Mouse (Mus musculus): Measurements from ENCODE around the gene Ncam1.

Gene Ncam1

DNA sequence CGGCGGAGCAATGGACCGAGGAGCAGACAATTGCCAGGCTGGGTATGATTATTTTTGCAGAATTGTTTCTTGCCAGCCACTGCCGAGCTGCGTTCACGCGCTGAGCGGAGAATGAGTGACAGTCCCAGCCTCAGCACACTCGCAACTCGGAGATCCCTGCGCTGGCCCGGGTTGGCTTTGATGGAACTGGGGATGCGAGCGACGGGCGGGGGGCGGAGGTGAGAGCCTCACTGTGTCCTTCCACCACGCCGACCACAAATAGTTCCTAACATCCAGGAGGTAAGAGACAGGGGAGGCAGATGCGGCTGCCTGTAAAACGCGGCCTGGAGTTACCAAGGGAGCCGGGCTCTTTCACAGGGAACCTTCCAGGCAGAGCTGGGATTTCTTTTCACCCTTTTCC lies at the start of gene Ncam1:
Ncam1 (minus strand) TSS at position 120 of the 400 bp plus-strand sequence.
- DNase-seq, result peak; percentile 66

DNA sequence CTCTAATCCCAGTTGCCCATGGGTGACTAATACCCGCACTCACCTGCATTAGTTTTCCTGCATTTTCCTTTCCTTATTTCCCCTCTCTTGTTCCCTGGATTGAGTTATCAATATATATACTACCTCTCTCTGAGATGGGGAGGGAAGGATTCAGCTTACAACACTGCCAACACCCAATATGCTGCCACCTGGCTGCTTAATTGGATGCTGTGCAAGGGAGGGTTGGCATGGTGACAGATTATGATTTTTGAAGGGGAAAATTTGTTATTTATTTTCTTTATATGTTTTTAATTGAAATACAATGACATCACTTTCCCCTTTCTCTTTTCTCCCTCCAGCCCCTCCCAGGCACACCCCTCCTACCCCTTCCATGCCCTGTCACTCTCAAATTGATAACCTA lies 35.3 kb upstream of the Ncam1 start:
- no peak for DNase-seq

DNA sequence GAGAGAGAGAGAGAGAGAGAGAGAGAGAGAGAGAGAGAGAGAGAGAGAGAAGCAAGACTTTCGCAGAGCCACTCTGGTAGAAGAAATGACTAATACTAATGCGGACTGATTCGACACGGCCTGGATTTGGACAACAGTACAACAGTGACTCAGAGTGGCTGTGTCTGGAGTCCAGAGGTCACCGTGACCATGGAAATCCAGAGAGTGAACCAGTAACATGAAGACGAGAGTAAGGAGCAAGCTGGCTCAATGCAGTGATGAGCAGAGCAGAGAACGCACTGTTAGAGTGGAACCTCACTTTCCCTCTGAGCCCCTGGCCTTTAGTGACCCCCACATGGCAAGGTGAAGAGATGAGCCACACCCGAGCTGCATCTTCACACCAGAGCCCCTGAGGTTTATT lies 28.9 kb upstream of the Ncam1 start:
- no peak for DNase-seq

DNA sequence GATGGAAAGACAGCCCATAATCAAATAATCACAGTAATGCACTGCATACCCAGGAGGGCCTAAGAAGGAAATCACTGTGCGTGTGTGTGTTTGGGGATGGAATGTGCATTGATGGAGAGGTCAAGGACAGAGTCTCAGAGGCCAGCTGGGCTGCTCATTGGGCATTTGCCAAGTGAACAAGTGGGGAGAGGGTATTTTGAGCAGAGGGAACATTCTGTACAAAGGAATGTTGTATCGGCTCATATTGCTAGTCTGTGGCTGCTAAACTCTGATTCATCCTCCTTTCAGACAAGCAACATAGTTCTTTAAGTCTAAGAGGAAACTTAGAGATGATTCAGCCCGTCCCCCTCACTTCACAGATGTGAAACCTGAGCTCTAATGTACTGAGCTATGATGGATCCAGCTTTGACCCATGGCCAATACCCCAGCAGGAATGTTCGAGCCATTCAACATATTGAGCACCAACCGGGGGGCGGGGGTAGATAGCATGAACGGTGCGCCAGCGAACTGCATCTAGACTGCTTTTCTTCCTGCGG lies 17.5 kb upstream of the Ncam1 start:
- no peak for DNase-seq

DNA sequence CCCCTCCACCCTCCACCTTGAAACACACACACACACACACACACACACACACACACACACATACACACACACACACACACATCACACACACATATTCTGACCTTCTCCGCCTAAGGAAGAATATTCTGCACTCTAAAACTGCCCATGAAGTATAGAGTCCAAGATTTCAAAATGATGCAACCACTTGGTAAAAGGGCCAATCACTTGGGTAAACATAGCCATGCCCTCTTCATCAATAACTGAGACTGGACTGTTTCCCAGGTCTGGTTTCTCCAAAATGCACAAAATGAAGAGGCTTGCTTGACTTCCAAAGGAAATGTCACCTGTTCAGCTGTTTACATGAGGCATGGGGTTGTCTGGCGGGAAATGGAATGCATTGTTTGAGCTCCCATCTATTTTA lies 15.7 kb upstream of the Ncam1 start:
- no peak for DNase-seq

DNA sequence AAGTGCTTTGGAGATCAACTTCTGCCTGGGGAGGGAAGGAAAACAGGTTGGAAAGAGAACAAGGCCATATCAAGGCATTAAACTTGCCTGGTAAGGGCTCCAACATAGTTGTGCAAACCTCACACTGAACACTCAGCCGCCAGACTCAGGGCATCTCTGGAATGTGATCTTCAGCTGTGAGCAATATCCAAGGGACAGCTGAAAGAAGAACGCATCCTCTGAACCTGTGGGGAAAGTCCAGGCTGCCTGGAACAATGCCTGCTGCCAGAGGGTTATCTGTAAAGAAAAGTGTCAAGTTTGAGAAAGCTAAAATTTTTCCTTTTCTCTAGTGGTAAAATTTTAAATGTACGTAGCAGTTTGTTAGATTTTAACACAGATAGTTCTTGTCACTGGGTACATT lies 4.5 kb upstream of the Ncam1 start:
- no peak for DNase-seq

DNA sequence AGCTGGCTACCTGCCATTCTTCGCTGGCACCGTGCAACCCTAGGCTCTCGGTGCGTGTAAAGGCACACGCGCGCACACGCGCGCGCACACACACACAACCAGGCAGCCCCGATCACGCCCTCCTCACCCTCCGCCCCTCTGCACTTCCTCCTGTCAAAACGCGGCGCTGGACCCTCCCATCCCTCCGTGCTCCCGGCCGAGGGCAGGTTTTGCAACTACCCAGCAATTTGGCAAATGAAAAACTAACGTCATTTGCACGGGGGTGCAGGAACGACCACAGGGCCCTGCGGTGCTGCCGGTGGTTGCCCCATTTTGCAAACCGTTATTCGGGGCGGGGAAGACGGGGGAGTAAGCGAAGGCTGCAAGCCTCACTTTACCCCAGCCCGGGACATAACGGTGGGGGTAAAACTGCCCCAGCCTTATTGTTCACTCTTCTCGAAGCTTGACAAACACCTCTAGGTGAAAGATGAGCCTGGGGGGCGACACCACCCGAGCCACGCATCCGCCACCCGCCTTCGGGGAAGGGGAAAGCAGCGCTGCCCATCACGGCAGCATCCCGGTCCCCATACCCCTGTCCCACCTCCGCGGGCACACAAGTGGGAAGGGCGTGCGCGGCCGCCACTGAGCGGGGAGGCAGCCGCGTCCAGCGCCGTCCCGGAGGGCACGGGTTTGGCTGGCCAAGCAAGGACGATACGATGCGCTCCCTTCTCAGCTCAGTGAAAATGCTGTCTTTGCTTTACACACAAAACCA lies 729 bp downstream of the Ncam1 start:
- DNase-seq, result peak; percentile 57

DNA sequence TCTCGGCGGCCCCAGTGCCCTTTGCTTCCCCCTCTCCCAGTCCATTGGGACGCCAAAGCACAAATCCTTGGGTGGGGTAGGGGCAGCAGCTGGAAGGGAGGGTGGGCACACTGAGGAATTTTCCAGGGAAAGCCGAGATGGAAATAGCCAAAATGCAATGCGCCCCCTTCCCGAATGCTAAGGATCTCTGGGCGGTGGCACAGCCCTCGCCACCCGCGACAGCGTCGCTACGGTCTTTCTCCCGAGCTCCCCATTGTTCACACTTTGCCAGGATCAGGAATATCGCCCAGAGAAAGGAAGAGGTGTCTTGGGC lies 1.3 kb downstream of the Ncam1 start:
- DNase-seq, result no peak

DNA sequence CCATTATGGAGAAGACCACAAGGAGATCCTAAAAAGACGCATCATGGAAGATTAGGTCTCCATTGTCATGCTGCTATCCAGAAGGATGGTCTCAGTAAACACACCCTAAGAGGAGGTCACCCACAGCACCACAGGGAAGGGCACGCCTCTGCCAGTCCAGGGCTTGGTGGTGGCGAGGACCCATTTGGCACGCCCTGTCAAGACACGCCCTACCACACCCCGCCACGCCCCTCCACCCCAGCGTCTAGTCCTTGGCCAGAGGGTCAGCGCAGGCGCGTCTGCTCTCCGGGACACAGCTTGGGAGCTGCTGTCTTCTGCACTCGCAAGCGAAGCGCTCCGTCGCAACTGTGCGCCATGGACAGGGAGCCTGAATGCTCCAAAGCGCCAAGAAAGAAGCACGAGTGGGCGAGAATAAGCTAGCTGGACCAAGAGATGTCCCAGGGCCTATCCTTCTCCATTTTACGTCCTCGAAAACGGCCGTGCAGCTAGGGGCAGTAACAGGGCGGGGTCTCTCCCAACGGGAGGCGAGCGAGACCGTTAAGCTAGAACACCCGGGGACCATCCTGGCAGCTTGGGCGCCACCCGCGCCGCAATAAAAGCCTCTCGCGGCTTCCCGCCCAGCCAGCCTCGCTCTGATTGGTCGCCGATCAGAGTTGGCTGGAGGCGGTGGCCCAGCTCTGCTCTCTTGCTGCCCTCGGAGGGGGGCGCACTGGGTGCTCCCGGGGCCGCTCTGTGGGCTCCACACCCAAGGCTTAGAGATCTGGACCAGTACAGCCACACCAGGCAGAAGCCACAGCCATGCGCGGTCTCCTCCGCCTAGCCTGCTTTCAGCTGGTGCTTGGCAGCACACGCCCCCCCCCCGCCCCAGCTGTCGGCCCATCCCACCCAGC lies 1.9 kb downstream of the Ncam1 start:
- peak; percentile 55 for DNase-seq

DNA sequence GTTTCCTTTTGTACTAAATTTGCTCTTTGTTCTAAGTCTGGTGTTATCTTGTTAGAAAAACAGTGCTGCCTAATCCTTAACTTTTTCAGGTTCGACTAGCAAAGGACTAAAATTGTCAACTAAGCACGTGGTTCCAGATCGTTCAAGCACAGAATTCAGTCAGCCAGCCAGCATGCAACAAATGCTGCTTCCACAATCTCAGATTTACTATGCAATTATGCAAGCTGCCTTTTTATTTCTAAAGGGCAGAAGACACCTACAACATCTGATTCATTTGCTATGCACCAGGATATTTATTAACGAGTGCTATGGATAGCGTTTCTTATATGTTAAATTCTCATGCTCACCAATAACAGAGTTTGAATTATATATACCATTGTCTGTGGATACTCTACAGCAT lies 2.8 kb downstream of the Ncam1 start:
- DNase-seq, result no peak

DNA sequence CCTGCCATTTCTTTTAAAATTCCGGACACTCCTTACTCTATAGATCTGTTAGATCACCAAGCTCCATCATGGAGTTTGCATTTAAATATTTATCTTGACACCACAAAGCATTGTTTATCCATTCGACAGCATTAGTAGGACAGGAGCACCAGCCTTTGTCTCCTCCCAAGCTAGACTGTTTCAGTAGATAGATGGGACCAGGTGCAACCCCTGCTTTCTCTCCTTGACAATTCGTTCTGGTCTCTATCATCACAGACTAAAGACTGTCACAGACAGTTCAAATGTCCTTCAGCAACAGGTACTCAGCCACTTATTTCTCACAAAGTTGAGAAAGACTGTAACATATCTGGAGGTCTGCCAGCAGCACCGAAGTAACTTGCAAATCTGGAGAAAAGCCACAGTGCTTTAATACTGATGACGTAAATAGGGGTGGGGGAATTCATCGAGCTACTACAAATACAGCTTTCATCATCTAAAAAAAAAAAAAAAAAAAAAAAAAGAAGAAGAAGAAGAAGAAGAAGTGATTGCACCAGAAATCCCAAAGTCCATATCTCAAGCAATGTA lies 4.7 kb downstream of the Ncam1 start:
- no peak for DNase-seq

DNA sequence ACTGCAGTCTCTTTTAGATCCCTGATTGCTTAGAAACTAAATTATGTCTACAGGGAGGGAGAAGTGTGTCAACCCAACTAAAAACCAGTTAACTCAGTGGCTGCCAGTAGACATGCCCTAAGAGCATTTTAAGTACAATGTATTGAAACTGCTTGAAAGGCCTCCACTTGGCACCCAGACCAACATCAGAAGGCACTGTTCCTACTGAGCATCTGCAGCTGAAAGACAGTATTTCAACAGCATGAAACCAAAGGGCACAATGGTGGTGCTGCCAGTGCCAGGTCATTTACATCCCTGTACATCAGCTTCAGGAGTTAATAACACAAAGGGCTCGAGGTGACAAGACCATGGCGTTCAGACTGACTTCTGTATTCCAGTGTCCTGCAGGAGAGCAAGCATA lies 5.5 kb downstream of the Ncam1 start:
- no peak for DNase-seq

DNA sequence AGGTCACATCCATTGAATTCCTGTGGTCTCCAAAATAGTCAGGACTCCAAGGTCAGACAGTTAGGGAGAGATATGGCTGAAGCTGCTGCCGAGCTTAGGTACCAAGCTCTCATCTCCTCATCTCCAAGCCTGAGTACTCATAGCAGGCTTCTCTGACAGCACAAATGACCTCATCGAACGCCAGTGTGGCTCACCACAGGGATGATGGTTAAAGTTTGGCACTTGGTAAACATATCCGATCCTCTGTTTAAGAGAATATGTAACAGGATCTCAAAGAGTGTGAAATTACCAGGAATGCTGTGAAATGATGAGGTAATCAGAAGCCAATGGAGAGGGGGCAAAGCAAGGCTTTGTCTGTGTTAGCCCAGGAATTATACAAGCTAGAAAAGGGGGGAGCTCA lies 6.1 kb downstream of the Ncam1 start:
- no peak for DNase-seq

DNA sequence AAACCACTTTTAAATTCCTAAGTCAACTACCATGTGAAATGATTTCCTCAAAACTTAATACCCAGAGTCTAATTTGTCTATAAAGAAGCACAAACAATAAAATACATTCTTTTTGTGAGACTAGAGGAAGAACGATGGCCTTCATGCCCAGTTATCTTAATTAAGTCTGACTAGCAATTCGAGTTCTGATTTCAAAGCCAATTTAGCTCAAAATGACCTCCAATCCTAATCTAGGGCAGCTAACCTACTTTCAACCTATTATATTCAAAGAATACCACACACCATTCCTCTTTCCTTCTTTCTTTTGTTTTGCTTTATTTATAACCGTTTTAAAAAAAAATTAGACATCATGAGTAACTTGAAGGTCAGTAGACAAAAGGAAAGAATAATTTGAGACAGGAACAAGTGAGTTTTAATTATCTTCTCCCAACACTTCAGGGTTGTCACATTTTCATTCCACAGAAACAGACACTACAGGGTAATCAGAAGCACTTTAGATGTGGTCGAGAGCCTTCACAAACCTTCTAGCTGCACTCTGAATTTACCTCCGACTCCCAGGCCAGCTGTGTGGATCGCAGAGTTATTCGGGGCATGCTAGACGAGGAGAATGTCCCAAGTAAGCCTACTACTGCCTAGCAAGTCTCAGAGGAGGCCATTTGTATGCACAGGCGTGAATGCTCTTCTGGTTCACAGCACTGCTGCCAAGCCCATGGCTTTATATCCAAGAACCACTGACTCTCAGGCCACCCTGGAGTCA lies 17.5 kb downstream of the Ncam1 start:
- no peak for DNase-seq

DNA sequence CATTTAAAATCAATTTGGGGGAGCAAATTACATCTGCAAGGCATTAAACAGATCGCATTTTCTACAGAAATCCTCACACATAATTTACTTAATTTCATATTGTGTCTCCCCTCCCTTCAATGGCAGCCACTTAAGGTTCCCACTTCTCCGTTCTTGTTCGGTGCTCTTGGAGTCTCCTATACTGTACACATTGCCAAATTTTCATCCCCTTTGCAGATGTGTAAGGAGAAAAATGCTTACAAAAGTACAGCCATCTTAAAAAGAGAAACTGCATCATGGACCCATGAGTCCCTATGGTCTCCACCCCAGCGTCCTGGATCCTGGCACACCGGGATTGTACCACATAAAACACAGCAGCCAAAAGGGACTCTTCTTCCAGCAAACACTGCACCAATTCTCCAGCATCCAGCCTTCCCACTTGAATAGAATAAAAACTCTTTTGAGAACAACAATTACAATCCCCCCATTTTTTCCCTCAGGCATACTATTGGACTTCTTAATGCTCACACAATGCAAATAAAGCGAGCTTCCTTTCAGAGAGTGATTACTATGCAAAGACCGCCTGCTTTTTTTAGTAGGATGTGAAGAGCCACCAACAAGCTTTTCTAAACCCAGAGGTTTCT lies 21.6 kb downstream of the Ncam1 start:
- DNase-seq, result no peak

DNA sequence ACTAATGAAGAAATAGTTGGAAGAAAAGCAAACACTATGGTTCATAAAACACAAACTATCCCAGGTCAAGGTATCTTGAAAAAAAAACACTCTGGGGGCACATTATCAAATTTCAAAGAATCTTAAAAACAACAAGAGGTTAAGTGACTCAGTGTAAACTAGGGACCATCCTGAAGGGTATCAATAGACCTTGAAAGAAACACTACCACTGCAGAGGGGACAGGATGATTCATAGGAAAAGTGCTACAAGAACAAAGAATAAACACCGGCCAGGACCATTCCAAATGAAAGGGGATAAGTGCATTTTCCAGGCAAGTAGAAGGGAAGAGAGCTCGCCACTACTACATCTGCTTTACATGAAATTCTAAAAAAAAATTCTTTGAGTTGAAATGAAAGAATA lies 32.1 kb downstream of the Ncam1 start:
- no peak for DNase-seq

DNA sequence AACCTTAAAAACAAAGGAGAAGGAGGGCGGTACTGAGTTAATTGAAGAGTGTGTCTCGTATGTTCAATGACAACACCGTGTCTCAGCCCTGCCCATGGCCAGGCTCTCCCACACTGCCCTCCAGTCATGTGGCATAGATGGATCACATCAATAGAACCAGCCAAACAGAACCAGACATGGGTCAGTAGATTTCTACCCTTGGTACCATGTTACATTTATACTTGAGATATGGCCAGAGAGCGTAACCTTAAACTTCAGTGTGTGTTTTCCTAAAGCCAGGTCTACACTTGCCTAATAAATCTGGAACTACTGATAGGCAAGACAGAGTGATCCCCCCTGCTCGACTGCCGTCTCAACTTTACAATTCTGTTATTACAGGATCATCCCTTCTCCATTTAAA lies 38.2 kb downstream of the Ncam1 start:
- DNase-seq, result no peak

DNA sequence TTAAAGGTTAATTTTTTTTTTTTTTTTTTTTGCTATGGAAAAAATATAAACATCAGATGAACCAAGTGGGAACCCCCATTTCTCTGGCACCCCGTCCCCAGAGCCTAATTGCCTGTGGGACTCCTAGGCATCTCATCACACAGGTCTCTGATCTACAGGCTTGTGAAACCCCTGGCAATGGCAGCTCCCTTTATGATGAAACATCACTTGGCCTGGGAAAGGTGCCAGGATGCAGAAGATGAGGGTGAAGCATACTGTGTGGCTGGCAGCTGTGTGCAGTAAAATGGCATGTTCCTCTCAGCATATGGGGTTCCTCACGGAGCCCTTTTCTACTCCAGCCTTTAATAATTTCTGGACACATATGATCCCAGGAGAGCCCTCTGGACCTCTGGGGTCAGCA lies 40.3 kb downstream of the Ncam1 start:
- DNase-seq, result peak; percentile 40

DNA sequence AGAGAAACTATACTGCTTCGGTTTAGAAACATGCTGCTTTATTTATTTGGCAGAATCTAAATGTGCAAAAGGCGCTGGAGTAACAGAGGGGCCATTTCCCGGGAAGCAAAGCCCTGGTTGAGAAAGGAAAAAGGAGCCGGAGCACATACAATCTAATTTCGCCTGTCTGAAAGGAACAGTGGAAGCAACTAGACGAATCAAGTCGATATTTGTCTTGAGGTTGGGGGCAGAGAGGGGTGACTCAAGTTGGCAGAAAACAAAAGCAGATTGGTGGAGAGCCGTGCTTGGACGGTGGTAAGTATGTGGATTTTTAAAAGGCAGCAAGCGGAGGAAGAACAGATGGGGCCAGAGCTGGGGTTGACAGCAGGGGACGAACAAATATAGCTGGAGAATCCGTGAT lies 40.7 kb downstream of the Ncam1 start:
- DNase-seq, result peak; percentile 7

DNA sequence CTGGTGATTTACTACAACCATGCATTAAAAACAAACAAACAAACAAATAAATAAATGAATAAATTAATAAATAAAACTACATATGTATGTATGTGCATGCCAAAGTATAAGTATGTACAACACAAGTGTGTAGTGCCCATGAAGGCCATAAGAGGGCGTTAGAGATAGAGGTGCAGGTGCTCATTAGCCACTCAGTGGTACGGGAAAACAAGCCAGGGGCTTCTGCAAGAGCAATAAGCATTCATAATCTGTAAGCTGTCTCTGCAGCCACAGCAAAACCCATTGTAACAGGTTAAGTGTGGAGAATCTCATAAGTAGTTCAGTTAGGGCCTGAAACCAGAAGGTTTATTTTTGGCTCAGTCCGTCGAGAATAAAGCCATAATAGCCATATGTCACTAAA lies 41.1 kb downstream of the Ncam1 start:
- no peak for DNase-seq

DNA sequence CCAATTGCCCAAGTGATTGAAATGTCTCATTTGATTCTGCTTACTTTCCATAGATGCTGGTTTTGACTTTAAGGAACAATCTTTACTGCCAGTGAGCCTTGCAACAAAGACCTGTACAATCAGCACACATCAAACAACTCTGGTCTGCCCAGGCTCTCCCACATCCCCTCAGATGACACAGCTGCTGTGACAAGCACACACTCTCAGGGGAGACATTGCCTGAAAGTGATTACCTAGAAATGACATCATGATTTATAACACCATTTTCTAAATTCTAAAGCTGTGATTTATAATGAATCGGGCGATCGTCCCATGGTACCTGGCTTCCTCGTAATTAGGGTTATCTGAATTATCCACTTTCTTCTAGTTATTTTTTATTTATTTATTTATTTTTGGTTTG lies 42.0 kb downstream of the Ncam1 start:
- no peak for DNase-seq

DNA sequence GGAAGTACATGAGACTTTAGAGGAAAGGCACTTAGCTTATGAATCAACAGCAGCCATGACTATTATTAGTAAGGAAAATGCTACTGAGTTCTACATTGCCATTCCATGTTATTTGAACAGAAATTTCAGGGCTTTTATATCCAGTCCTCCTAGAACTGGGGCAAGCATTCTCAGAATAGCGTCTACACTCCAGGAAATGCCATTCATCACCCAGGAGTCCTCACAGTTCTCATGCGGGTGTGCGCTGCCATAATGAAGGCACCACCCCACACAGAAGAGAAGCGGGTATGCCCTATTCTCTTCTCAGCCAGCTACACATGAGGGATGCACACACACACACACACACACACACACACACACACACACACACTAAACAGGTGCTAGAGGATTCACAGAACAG lies 43.5 kb downstream of the Ncam1 start:
- DNase-seq, result no peak

DNA sequence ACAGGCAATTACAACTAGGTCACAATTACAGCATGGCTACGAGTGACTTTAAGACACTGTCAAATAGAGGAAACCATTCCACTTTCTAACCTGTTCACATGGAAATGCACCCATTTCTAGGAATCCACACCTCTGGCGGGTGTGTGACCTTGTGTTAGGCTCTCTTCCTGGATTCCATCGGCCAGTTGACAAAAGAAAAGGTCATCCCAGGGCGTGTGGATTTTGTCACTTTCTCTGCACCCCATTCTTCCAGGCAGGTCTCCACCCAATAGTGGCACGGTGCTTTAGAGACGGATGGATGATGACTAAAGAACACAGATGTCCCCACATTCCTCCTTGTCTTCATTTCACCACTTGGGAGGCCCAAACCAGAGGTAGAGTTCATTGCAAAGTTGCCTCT lies 47.3 kb downstream of the Ncam1 start:
- DNase-seq, result no peak
